Mouse (Mus musculus) left cerebral cortex, postnatal 14 days (tissue): Measurements from ENCODE around the gene Tas1r1. TPM values are rescaled to one million over a fixed set of nuclear protein-coding genes. Genes with fewer than 3 reads are reported as not detected.

ENCODE experiments used
- DNase-seq, 2 experiments: peaks; one replicate each; pipeline ENCODE4 v3.0.0; 2021 to 2022; ENCODE audit warnings: low spot score in 2 of 2, mixed read lengths in 1 of 2
- intact Hi-C: fragments of 180-260 bp; cut with DNase I; formaldehyde crosslinking; loops from one replicate; pipeline ENCODE4 v1.15.1; 2025
- long read RNA-seq, 2 experiments: library from polyadenylated mRNA; stranded (forward); transcript quantifications; one replicate each; pipeline ENCODE4 v2.0.0; 2021
- total RNA-seq, 2 experiments: library from RNA; stranded (reverse); gene quantifications; 2 replicates each; pipeline ENCODE4 v1.2.3; 2021

Gene Tas1r1
- under 1 TPM; 0.49 to 0.55 TPM for total RNA-seq
- long read RNA-seq, experiment 1, partial matches to known transcripts, result 0 of 1 reads
- long read RNA-seq, experiment 1, other reads (novel, unspliced or antisense), result 1 of 1 reads
- long read RNA-seq, experiment 2, partial matches to known transcripts, result 0 of 1 reads
- long read RNA-seq, experiment 2, other reads (novel, unspliced or antisense), result 1 of 1 reads

DNA sequence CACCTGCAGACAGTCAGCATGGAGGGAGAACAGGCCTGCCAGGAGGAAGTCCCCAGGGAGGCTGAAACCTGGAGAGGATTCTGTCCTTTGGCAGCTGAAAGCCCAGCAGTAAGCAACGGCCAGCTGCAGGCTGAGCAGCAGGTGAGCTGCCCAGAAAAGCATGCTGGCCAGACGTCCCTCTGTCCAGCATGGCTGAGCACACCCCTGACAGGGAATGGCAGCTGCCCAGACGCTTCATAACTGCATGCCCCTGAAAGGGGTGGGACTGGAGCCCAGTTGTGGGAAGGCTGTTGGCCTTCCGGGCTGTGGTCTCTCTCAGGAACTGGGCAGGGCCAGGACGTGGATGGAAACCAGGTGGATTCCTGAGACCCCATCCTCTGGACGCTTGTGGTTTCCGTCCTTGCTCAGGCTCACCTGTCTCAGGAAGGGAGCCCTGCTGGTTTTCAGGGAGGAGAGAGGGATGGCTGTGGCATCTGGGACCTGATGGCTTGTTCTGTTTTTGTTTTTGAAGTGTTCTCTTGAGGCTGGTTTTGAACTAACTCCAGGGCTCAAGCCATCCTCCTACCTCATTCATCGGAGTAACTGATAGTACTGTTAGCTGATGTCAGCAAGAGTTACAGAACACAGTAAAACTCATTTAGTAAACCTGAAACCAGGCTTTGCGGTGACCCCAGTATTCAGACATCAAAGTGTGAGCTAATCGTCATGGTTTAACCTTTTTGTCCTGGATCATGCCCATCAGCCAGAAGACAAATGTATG lies at the start of gene Tas1r1:
Tas1r1 (minus strand) TSS at position 344 of the 760 bp plus-strand sequence.
- DNase-seq, result no peak
- intact Hi-C loops, result loop anchor here (5.0 kb wide), 2 partner anchors 56 to 59 kb away; no protein-coding TSS in a partner anchor

DNA sequence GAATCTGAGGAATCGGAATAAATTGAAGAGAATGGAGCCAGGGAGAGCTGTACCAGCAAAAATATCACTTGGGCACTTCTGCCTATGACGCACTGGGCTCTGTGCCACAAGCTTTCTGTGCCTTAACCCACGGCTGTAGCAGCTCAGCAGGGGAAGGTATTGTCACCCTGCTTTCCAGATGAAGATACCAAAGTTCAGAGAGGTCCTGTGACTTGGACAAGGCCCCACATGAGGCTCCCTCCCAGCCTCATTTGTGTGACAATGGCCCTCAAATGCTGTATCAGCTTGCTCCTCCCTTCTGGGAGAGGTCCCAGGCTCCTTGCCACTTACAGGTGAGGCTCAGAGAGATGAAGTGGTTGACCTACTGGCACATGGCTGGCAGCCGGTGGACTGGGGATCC lies 49.8 kb upstream of the Tas1r1 start:
- intact Hi-C loops, result no loop called here

GRCm38 (mm10) chr4:152087211-152088081 lies 49.1 kb upstream of the Tas1r1 start:
- no peak for DNase-seq
- intact Hi-C loops, result no loop called here

More for the DNA sequence above, 49.8 kb upstream of the Tas1r1 start:
- DNase-seq, result peak; percentile 68 to 74

GRCm38 (mm10) chr4:152086505-152087210 lies 48.3 kb upstream of the Tas1r1 start:
- DNase-seq, result peak in 1 of 2 experiments; percentile 62

DNA sequence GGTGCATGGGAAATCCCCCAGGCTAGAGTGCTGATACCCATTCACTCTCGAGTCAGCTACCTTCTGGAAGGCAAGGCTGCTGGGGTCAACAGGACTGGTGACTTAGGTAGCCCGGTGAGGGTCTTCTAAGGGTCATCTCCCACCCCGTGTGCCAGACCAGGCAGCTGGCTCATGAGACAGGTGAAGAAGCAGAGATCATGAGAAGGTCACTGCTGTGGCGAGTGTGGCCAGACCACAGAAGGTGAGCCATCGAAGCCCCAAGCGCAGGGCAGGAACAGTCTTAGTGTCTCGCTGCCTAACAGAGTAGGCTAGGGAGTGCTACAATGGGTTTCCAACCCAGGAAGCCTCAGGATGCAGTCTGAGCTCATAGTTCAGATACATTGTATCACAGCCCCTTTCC lies 46.2 kb upstream of the Tas1r1 start:
- intact Hi-C loops, result no loop called here
- no peak for DNase-seq

More at GRCm38 (mm10) chr4:152086505-152087210, 48.3 kb upstream of the Tas1r1 start:
- intact Hi-C loops, result no loop called here

GRCm38 (mm10) chr4:152083611-152084220 lies 45.3 kb upstream of the Tas1r1 start:
- DNase-seq, result no peak
- intact Hi-C loops, result no loop called here

DNA sequence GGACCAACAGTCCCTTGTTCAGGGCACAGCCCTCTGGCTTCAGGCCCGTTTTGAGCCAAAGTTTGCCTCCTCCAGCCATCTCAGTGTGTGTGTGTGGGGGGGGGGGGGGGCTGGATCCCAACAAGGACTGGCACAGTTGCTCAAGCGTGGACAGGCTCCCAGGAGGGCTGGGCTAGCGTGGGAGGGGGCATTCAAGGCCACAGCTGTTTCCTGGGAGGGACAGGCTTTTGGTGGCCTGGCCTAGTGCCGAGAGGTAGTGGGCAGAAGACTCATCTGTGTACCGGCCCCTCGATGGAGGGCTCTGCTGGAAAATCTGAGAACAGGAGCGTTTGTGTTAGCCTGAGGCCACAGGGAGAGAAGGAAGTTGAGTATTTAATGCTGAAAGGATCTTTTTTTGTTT lies 41.6 kb upstream of the Tas1r1 start:
- DNase-seq, result no peak
- intact Hi-C loops, result no loop called here

DNA sequence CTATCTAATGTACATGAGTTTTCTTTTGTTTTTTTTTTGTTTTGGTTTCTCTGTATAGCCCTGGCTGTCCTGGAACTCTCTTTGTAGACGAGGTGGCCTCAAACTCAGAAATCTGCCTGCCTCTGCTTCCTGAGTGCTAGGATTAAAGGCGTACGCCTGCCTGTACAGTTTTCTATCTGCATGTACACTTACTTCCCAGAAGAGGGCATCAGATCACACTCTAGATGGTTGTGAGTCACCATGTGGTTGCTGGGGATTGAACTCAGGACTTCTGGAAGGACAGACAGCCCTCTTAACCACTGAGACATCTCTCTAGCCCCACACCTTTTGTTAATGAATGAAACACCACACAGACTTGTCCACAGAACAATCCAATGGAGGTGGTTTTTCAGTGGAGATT lies 40.9 kb upstream of the Tas1r1 start:
- DNase-seq, result no peak
- intact Hi-C loops, result no loop called here

- intact Hi-C loops, result no loop called here
- DNase-seq, result peak in 1 of 2 experiments; percentile 76
Measured at GRCm38 (mm10) chr4:152078105-152078530, 39.8 kb upstream of the Tas1r1 start.

DNA sequence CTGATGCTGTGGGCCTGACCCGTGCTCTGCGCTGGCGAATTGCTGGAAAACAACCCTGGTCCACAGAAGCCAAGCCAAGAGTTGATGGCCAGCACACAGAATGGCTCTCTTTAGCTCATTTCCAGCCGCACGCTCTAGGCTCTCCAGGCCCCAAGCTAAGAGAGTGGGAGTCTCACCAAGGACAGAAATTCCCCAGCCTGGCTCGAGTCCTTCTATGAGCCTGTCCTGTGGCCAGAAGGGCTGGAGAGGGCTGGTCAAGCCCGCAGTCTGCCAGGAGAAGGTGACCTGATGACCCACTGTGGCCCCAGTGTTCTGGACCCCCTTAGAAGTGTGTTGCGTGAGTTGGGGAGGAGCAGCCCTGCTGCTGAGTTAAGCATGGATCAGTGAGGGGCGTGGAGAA lies 38.8 kb upstream of the Tas1r1 start:
- DNase-seq, result no peak
- intact Hi-C loops, result no loop called here

DNA sequence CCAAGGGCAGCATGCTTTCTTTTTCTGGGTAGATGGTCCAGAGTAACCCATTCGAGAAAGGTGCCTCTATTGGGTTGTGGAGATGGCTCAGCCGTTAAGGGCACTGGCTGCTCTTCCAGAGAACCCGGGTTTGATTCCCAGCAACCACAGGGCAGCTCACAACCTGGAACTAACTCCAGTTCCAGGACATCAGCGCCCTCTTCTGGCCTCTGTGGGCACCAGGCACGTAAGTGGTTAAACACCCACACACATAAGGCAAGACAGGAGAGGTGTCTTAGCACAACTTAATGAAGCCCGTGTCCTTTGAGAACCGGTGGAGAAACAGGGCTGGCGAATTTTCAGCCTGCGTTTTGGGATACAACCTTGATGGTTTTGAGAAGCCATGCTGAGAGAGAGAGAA lies 36.2 kb upstream of the Tas1r1 start:
- DNase-seq, result no peak
- intact Hi-C loops, result no loop called here

DNA sequence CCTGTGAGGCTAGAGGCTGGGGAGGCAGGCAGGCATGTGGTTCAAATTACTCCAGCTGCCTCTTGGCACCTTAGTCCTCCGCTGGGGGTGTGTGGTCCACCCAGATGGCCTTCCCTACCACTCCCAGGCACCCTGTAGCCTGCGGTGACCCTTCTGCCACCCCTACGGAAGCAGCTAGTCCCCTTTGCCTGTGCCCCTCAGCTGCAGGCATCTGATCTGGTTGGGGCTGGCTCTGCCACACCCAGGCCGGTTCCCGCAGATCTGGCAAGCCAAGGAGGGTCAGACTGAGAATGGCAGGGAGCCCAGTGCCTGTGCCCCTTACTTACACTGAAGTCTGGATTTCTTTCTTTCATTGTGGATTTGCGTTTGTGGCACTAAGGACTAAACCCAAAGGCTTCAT lies 35.3 kb upstream of the Tas1r1 start:
- intact Hi-C loops, result no loop called here
- DNase-seq, result no peak

DNA sequence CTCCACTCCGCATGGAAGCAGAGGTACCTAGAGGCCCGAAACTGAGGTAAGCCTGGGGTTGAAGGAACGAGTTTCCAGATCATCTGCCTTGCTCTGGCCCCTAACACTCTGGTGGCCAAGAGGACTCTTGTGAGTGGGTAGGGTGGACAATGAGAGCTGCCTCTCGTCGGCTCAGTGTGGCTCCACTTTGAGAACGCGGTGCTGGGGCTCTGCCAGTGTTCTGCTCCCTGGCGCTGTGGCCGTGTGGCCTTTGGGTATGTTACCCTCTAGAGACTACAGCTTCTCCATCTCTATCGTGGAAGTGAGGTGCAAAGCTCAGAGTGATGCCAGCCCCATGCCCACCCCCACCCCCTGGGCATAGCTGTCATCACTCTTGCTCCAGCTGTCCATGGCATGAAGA lies 34.3 kb upstream of the Tas1r1 start:
- intact Hi-C loops, result no loop called here
- no peak for DNase-seq

- DNase-seq, result peak in 1 of 2 experiments; percentile 61
- intact Hi-C loops, result no loop called here
Measured at GRCm38 (mm10) chr4:152072121-152072601, 33.8 kb upstream of the Tas1r1 start, which contains the start of gene Plekhg5. Gene Plekhg5 (plus strand): TSS chr4:152072498.

DNA sequence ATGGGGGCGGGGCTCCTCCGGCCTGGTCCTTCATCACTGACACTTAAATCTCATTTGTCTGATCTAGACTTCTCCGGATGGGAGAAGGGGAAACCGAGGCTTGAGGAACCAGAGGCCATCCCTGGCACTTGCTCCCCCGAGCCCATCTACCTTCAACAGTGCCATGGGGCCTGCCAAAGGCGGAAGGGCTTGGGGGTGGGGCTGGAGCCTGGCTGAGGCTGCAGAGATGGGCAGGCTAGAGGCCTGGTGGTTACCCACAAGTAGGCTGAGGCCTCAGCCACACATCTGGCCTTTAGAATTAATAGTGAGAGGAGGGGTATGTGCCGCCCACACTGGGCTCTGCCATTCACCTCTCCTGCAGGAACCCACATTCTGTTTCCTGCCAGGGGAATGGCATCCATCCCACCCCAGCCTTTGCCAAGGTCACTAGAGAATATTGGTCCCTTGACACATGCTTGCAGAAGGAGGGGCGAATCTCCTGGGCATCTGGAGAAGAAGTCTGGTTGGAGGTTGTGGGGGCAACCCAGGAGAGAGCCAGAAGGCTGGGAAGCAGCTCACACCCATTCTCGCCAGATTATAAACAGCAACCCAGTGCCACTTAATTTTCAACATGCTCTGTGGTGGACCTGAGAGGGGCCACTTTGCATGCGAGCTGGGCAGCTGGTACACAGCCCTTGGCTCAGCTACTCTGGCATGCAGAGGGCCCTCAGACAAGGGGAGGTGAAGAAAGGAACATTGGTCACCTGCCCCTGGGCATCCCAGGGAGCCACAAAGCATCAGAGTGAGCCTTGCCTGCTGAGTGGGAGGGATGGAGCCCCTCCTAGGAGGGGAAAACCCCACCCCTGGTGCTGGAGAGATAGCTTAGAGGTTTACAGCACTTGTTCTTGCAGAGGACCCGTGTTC lies 32.4 kb upstream of the Tas1r1 start:
- DNase-seq, result no peak

DNA sequence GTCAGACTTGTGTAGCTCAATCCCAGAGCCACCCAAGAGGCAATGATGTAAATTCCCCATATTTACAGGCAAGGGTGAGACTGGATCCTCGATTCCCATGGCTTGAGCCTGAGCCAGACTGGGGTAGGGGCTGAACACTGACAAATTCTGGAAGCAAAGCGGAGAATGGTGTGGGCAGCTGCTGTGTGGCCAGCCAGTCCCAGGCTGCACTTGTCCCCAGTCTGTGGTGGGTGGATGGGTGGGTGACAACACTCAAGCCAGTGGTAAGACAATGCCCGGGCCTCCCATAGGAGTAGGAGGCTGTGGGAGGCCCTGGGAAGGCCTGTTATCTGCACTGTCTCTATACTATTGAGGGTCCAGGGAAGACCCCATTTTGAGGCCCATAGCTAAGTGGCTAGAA lies 30.9 kb upstream of the Tas1r1 start:
- intact Hi-C loops, result no loop called here
- DNase-seq, result no peak

More for the DNA sequence above, 32.4 kb upstream of the Tas1r1 start:
- intact Hi-C loops, result no loop called here

- intact Hi-C loops, result no loop called here
- DNase-seq, result no peak
Measured at GRCm38 (mm10) chr4:152068166-152068724, 29.9 kb upstream of the Tas1r1 start.
